Mouse (Mus musculus): ENCODE data around the gene Fam240b.

- no peak for TF ChIP-seq POLR2A (IDR thresholded peaks at IDR 0.05; ENCODE audit: control insufficient read depth in 1 of 2, insufficient read depth in 1 of 2, low read depth in 1 of 2, low read length in 2 of 2, poor library complexity in 1 of 2)
- no peak for TF ChIP-seq ELF1 (IDR thresholded peaks at IDR 0.05; ENCODE audit: low read depth, low read length)
- no peak for TF ChIP-seq CTCF (IDR thresholded peaks at IDR 0.05 in 2 of 3, conservative IDR thresholded peaks at IDR 0.05 in 1 of 3; ENCODE audit: control insufficient read depth in 1 of 3, insufficient read depth in 1 of 3, low read depth in 2 of 3, low read length in 3 of 3, poor library complexity in 1 of 3, severe bottlenecking in 1 of 3)
- no peak for TF ChIP-seq USF1 (IDR thresholded peaks at IDR 0.05; ENCODE audit: low read depth, low read length)
- TF ChIP-seq ZKSCAN1 (IDR thresholded peaks at IDR 0.05; ENCODE audit: low read depth, low read length): no peak
- TF ChIP-seq MYB (IDR thresholded peaks at IDR 0.05; ENCODE audit: low read depth, low read length): no peak
Observed at GRCm38 (mm10) chr13:64530139-64530538, 32.5 kb upstream of the Fam240b start.

Data from MEL (cell line).